ENCODE assay signal across 9 mouse cellular contexts in genomic region chr10:66901873-66902272, GRCm38 (mm10).
DNase-seq lines count a peak whose midpoint lies in the region; ATAC-seq and TF ChIP-seq lines count a peak whose summit lies in the region.
"Had no signal": no experiment of that assay in that cellular context is flagged by ENCODE, and none has a peak within 500 bp of the region (broad histone marks: within the 10 kb centered on the region; RNA-seq: fewer than 3 reads in every experiment).

No protein-coding gene starts in this region.

- H3K27me3 ChIP-seq in heart, embryonic 10.5 days (ENCODE audit: insufficient read depth, poor library complexity, severe bottlenecking): no peaks in the 10 kb centered on the region
- H3K27me3 ChIP-seq in hindbrain, embryonic 12.5 days: no peaks in the 10 kb centered on the region
- no peaks in the 10 kb centered on the region for H3K27me3 ChIP-seq in midbrain, embryonic 10.5 days (ENCODE audit: low read depth, poor library complexity, severe bottlenecking)

- H3K36me3 ChIP-seq in heart, embryonic 10.5 days: no peaks in the 10 kb centered on the region
- no peaks in the 10 kb centered on the region for H3K36me3 ChIP-seq in hindbrain, embryonic 12.5 days
- no peaks in the 10 kb centered on the region for H3K36me3 ChIP-seq in midbrain, embryonic 10.5 days

- H3K4me3 ChIP-seq in heart, embryonic 10.5 days: peak overlapping the region; percentile 56
- 0 out of 2 replicates have a peak overlapping the region, but pooled peaks have one; percentile 6 for H3K4me3 ChIP-seq in cortical plate, adult 2 months (ENCODE audit: insufficient read depth, low read length)
- peak overlapping the region; percentile 15 for H3K4me3 ChIP-seq in hindbrain, embryonic 12.5 days
- H3K4me3 ChIP-seq in midbrain, embryonic 10.5 days: peak overlapping the region; percentile 47

- peak overlapping the region; percentile 72 for H3K27ac ChIP-seq in heart, embryonic 10.5 days
- no peak overlapping the region for H3K27ac ChIP-seq in cortical plate, adult 2 months (ENCODE audit: insufficient read depth, low read length)
- H3K27ac ChIP-seq in hindbrain, embryonic 12.5 days: no peak overlapping the region
- H3K27ac ChIP-seq in midbrain, embryonic 10.5 days (replicated peaks): peak overlapping the region; percentile 70

- no peaks in the 10 kb centered on the region for H3K9me3 ChIP-seq in heart, embryonic 10.5 days
- H3K9me3 ChIP-seq in hindbrain, embryonic 12.5 days (replicated peaks): no peaks in the 10 kb centered on the region
- no peaks in the 10 kb centered on the region for H3K9me3 ChIP-seq in midbrain, embryonic 10.5 days (replicated peaks)

- no peak for TF ChIP-seq CTCF in cortical plate, adult 2 months (IDR thresholded peaks at IDR 0.05; ENCODE audit: extremely low read depth, insufficient read depth, low read length)

- peaks cover 23% of the 10 kb centered on the region for H3K4me1 ChIP-seq in heart, embryonic 10.5 days
- peaks cover 9% of the 10 kb centered on the region; the same call in 1 of the 2 replicates for H3K4me1 ChIP-seq in cortical plate, adult 2 months (ENCODE audit: control insufficient read depth, insufficient read depth, low read length)
- peaks cover 19% of the 10 kb centered on the region for H3K4me1 ChIP-seq in hindbrain, embryonic 12.5 days
- H3K4me1 ChIP-seq in midbrain, embryonic 10.5 days: peaks cover 21% of the 10 kb centered on the region

- 0 out of 2 replicates have a peak, but pooled peaks have one; percentile 44 for ATAC-seq in hindbrain, embryonic 12.5 days (ENCODE audit: low FRiP score)

- H3K9ac ChIP-seq in hindbrain, embryonic 12.5 days: peak overlapping the region; percentile 18; the same call in 1 of the 2 replicates

- WGBS in heart, embryonic 10.5 days: 2% methylated on average over 9 of the region's 9 CpGs
- WGBS in hindbrain, embryonic 12.5 days: 2% methylated on average over 9 of the region's 9 CpGs
- 2% methylated on average over 9 of the region's 9 CpGs for WGBS in midbrain, embryonic 10.5 days

- H3K4me2 ChIP-seq in hindbrain, embryonic 12.5 days (replicated peaks): peak overlapping the region; percentile 48

- no peak for DNase-seq in heart, embryonic 10.5 days (ENCODE audit: low spot score)
- DNase-seq in heart, adult 9 months (ENCODE audit: low spot score in 2 of 2): no peak
- DNase-seq in midbrain, embryonic 10.5 days (ENCODE audit: low spot score): peak; percentile 49
- no peak for DNase-seq in cerebellum, postnatal 10 days
- DNase-seq in ovary, postnatal 10 days (ENCODE audit: low spot score): no peak
- DNase-seq in kidney, postnatal 4 days: no peak
- DNase-seq: right cerebral cortex, postnatal 25 days had no signal

- no peak for TF ChIP-seq POLR2A in cortical plate, adult 2 months (IDR thresholded peaks at IDR 0.05; ENCODE audit: extremely low read depth, insufficient read depth, low read length)

Comparison
In these comparisons a context has a peak if more than half of its experiments do, and no peak if none do; other contexts are left out.
1. H3K27ac ChIP-seq: peak in heart, embryonic 10.5 days (single experiment) and midbrain, embryonic 10.5 days (single experiment); none in cortical plate, adult 2 months (single experiment) and hindbrain, embryonic 12.5 days (single experiment).
2. H3K4me3 ChIP-seq: peak in every context shown above with its lines; median percentile 56 in heart, embryonic 10.5 days; 47 in midbrain, embryonic 10.5 days; 15 in hindbrain, embryonic 12.5 days; 6 in cortical plate, adult 2 months.